Mouse (Mus musculus) layer of hippocampus, adult 2 months (tissue): ENCODE measurements around the gene Klk1. TPM values are rescaled to one million over a fixed set of nuclear protein-coding genes. Genes with fewer than 3 reads are reported as not detected.

Experiments
- DNase-seq, 2 experiments: peaks; one replicate each; pipeline ENCODE4 v3.0.0; 2022; ENCODE audit warnings: low spot score in 2 of 2
- H3K27ac ChIP-seq: fragments of 200-600 bp; 2 replicates; pipeline ENCODE4 v1.8.1; 2022
- H3K4me3 ChIP-seq: fragments of 200-600 bp; 2 replicates; pipeline ENCODE4 v1.8.1; 2022; ENCODE audit warnings: mild to moderate bottlenecking
- CTCF ChIP-seq: fragments of 200-600 bp; conservative IDR thresholded peaks from 2 replicates; pipeline ENCODE4 v1.8.1; 2022; ENCODE audit warnings: antibody characterized with exemption, mild to moderate bottlenecking, moderate library complexity
- total RNA-seq, 2 experiments: library from RNA; stranded (reverse); gene quantifications; 2 replicates each; pipeline ENCODE4 v1.2.3; 2021

Gene Klk1
- total RNA-seq, 2 experiments from 2014 or later = not detected

DNA sequence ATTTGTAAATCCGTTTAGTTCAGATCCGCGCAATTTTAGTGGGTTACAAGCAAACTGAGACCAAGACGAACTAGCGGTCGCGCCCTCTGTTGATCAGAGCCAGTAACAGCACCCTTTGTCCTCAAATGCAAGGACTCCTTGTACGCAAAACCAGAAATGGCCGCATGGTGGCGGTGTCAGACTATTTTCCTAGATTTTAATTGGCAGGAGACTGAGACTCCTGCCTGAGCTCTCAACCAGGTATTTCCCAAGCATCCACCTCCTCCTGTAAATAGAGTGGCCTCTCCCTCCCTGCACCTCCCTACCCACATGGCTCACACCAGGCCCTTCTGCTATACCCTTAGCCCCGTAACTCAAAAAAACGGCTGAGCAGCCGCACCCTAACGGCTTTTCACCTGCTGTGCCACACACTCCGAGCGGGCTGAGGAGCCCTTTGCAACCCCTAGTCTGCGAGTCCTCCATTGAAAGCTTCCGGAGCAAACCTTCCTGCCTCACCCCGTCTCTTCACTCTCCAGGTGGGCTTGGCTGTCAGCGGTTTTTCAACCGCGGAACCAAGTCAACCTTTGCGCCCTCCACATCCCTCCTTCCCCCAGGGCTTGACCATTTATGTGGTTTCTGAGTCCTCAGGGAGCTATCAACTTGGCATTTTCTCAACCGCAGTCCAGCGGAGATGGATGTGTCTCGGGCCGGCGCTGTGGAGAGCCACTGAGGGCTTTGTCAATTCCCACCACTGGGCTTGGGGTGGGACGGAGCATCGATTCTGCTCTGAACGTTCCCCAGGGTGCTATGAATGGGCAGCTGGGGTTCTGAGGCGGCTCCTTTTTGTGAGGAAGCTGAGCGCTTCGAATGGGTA is 37.9 kb downstream of the Klk1 start:
- Histone ChIP-seq H3K27ac (no peak overlapping the region), H3K4me3 (peak overlapping the region; percentile 51)
- peak; percentile 94 for TF ChIP-seq CTCF
- DNase-seq = peak; percentile 94 to 99

GRCm38 (mm10) chr7:44268117-44268516 is 43.0 kb downstream of the Klk1 start:
- no peak overlapping the region for H3K27ac ChIP-seq
- no peak overlapping the region for H3K4me3 ChIP-seq
- no peak for TF ChIP-seq CTCF
- DNase-seq = no peak

DNA sequence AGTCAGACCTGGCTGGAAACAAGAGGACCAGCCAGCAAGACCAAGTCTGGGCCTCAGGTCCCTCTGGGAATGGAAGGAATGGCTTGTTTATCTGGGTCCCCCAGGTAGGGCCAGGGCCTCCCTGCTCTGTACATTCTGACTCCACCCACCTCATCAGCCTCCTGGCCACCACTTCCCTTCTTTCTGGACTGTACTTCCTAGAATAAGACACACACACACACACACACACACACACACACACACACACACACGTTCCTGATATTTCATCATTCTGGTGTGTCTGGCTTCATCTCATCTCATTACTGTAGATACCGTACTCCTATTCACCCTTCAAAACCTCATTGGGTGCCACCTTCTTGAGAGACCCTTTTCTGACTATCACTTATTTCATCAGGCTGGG is 44.2 kb downstream of the Klk1 start:
- H3K4me3 ChIP-seq = no peak overlapping the region
- no peak for TF ChIP-seq CTCF
- no peak overlapping the region for H3K27ac ChIP-seq
- no peak for DNase-seq

DNA sequence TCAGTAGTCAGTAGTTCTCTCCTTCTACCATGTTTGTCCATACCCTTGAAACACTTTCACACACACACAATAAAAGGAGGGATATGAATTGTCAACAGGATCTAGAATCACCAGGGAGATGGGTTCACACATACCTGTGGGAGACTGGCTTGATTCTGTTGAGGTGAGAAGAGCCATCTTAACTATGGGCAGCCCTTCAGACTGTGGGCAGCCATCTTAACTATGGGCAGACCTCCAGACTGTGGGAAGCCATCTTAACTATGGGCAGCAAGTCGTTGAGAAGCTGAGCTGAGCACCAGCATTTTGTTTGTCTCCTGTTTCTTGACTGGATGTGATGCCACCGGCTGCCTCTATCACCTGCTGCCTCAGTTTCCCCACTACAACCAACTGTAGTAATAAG is 46.1 kb downstream of the Klk1 start:
- H3K27ac ChIP-seq = no peak overlapping the region
- DNase-seq = no peak
- no peak overlapping the region for H3K4me3 ChIP-seq
- TF ChIP-seq CTCF = no peak

DNA sequence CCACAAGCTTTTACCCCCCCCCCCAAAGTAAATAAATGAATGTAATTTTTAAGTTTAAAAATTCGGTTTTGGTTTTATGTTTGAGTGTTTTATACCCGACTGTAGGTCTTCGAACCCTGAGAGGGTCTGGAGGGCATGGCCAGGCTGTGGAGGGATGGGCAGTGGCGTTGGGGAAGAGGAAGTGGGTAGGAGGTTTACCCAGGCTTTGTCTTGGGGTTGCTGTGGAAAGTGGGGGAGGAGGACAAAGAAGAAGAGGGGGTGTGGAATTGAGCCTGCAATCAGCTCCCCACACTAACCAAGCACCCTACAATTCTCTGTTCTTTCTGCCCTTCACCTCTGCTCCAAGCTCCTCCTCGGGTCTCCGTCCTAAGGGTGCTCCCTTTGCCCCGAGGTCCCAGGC is 47.4 kb downstream of the Klk1 start:
- H3K4me3 ChIP-seq = no peak overlapping the region
- H3K27ac ChIP-seq = no peak overlapping the region
- TF ChIP-seq CTCF = no peak
- DNase-seq = no peak

DNA sequence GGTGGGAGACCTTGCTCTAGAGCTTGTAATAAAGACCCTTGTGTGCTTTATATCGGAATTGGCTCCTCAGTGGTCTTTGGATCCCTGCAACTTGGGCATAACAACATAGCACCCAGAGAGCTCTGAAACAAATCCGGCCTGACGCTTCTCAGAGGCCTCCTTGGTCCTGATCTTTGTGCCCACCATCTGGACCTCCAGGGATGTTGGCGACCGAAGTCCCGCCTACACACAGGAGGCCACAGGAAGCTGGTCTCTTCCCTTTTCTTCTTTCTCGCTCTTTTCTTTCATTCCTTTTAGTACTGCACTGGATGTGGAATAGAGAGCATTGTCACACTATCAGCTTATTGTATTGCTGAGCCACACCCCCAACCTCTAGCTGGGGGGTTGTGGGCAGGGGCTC is 48.3 kb downstream of the Klk1 start:
- DNase-seq = no peak
- no peak overlapping the region for H3K27ac ChIP-seq
- no peak overlapping the region for H3K4me3 ChIP-seq
- TF ChIP-seq CTCF = no peak

DNA sequence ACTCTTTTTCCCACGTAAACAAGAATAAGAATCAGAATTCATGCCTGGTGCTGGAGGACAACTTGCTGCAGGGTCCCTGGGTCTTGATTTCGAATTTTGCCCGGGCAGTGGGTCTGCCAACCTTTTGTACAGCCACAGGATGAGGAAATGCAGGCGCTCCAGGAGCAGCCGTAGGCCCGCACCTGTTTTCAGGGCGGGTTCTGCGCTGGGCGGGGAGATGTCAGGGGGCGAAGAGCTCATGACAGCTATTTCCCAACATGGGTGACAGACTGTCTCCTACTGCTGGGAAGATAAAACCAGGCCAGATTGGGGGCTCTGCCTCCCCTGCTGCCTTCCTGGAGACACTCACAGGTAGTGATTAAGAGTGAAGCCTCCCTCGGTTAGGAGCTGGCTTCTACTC is 48.9 kb downstream of the Klk1 start:
- no peak for TF ChIP-seq CTCF
- Histone ChIP-seq H3K4me3 (no peak overlapping the region), H3K27ac (no peak overlapping the region)
- no peak for DNase-seq

GRCm38 (mm10) chr7:44275546-44275945 is 50.4 kb downstream of the Klk1 start:
- no peak overlapping the region for H3K27ac ChIP-seq
- TF ChIP-seq CTCF = 0 out of 2 replicates have a peak, but pooled peaks have one; percentile 13
- H3K4me3 ChIP-seq = no peak overlapping the region
- no peak for DNase-seq

- no peak for TF ChIP-seq CTCF
- no peak for DNase-seq
- no peak overlapping the region for H3K4me3 ChIP-seq
Measured at GRCm38 (mm10) chr7:44276461-44277249, 51.5 kb downstream of the Klk1 start.

GRCm38 (mm10) chr7:44277250-44277622 is 52.1 kb downstream of the Klk1 start:
- TF ChIP-seq CTCF = peak; percentile 74
- H3K4me3 ChIP-seq = no peak overlapping the region
- peak; percentile 54 to 71 for DNase-seq
- no peak overlapping the region for H3K27ac ChIP-seq

More at GRCm38 (mm10) chr7:44276461-44277249, 51.5 kb downstream of the Klk1 start:
- no peak overlapping the region for H3K27ac ChIP-seq

Other genes with a start within 250 kb of the Klk1 start
- gene Klk1b9, start 249.3 kb upstream of the Klk1 start, total RNA-seq = not detected
- gene Klk1b11, start 229.5 kb upstream of the Klk1 start, total RNA-seq = not detected
- gene Klk1b26, start 213.2 kb upstream of the Klk1 start, total RNA-seq = not detected
- not detected for gene Klk1b27, start 173.1 kb upstream of the Klk1 start, total RNA-seq
- gene Klk1b21, start 123.0 kb upstream of the Klk1 start, total RNA-seq = not detected
- gene Klk1b22, start 112.7 kb upstream of the Klk1 start, total RNA-seq = not detected
- not detected for gene Klk1b16, start 88.6 kb upstream of the Klk1 start, total RNA-seq
- not detected for gene Klk1b24, start 37.1 kb upstream of the Klk1 start, total RNA-seq
- gene Klk1b3, start 27.2 kb upstream of the Klk1 start, total RNA-seq = not detected
- gene Klk1b4, start 17.9 kb upstream of the Klk1 start, total RNA-seq = not detected
- not detected for gene Klk1b5, start 9.4 kb upstream of the Klk1 start, total RNA-seq
- gene Gm36864, start 10.8 kb downstream of the Klk1 start, total RNA-seq = not detected
- gene 1700028J19Rik, start 21.3 kb downstream of the Klk1 start, total RNA-seq = under 1 TPM; 0.79 to 0.92 TPM
- 10 to 100 TPM; 87.8 to 90.3 TPM for gene 2410002F23Rik, start 21.4 kb downstream of the Klk1 start, total RNA-seq
- gene Acp4, start 32.0 kb downstream of the Klk1 start, total RNA-seq = not detected
- not detected for gene Gm15517, start 36.1 kb downstream of the Klk1 start, total RNA-seq
- gene Clec11a, start 81.5 kb downstream of the Klk1 start, total RNA-seq = 1 to 10 TPM; 3.0 to 3.5 TPM
- gene Shank1, start 84.9 kb downstream of the Klk1 start, total RNA-seq = 100 to 1,000 TPM; 647 to 698 TPM
- 10 to 100 TPM; 89.4 to 95.9 TPM for gene Syt3, start 158.7 kb downstream of the Klk1 start, total RNA-seq
- 1 to 10 TPM; 3.0 to 3.3 TPM for gene 1700008O03Rik, start 160.5 kb downstream of the Klk1 start, total RNA-seq
- gene Lrrc4b, start 203.7 kb downstream of the Klk1 start, total RNA-seq = 100 to 1,000 TPM; 318 to 334 TPM
- gene Aspdh, start 240.0 kb downstream of the Klk1 start, total RNA-seq = 10 to 100 TPM; 12.2 to 18.1 TPM
- gene Josd2, start 242.6 kb downstream of the Klk1 start, total RNA-seq = 10 to 100 TPM; 91.3 to 92.0 TPM